In genomic region chr5:114560533-114560936, GRCm38 (mm10) we compare ENCODE assay signal across 9 mouse cellular contexts. TPM values are rescaled to one million over a fixed set of nuclear protein-coding genes. Genes with fewer than 3 reads are reported as not detected.
DNase-seq lines count a peak whose midpoint lies in the region; ATAC-seq lines count a peak whose summit lies in the region.
"Had no signal": no experiment of that assay in that cellular context is flagged by ENCODE, and none has a peak within 500 bp of the region (broad histone marks: within the 10 kb centered on the region; RNA-seq: fewer than 3 reads in every experiment).

No protein-coding gene starts in this region.

- peaks cover 3% of the 10 kb centered on the region; the same call in 1 of the 2 replicates for H3K27me3 ChIP-seq in forebrain, embryonic 15.5 days
- peaks cover 5% of the 10 kb centered on the region; the same call in 1 of the 2 replicates for H3K27me3 ChIP-seq in forebrain, embryonic 13.5 days
- no peaks in the 10 kb centered on the region for H3K27me3 ChIP-seq in intestine, embryonic 15.5 days (replicated peaks)
- no peaks in the 10 kb centered on the region for H3K27me3 ChIP-seq in stomach, embryonic 16.5 days (ENCODE audit: control insufficient read depth, insufficient read depth, low read length)

- peaks cover 8% of the 10 kb centered on the region; the same call in 1 of the 2 replicates for H3K4me1 ChIP-seq in forebrain, embryonic 15.5 days
- peaks cover 12% of the 10 kb centered on the region for H3K4me1 ChIP-seq in forebrain, embryonic 13.5 days
- H3K4me1 ChIP-seq in intestine, embryonic 15.5 days (replicated peaks), result peaks cover 27% of the 10 kb centered on the region
- H3K4me1 ChIP-seq in stomach, embryonic 16.5 days (ENCODE audit: control insufficient read depth, insufficient read depth, low read length), result peaks cover 18% of the 10 kb centered on the region

- H3K27ac ChIP-seq in forebrain, embryonic 15.5 days (replicated peaks), result no peak overlapping the region
- H3K27ac ChIP-seq in forebrain, embryonic 13.5 days, result no peak overlapping the region
- H3K27ac ChIP-seq in intestine, embryonic 15.5 days, result peak overlapping the region; percentile 77
- peak overlapping the region; percentile 70 for H3K27ac ChIP-seq in stomach, embryonic 16.5 days (ENCODE audit: low read length)

- H3K9ac ChIP-seq in forebrain, embryonic 15.5 days (replicated peaks), result no peak overlapping the region
- H3K9ac ChIP-seq in forebrain, embryonic 13.5 days, result no peak overlapping the region
- no peak overlapping the region for H3K9ac ChIP-seq in intestine, embryonic 15.5 days
- H3K9ac ChIP-seq in stomach, embryonic 16.5 days (ENCODE audit: low read length), result no peak overlapping the region

- H3K36me3 ChIP-seq in forebrain, embryonic 15.5 days, result no peaks in the 10 kb centered on the region
- H3K36me3 ChIP-seq in forebrain, embryonic 13.5 days (ENCODE audit: poor library complexity, severe bottlenecking), result no peaks in the 10 kb centered on the region
- no peaks in the 10 kb centered on the region for H3K36me3 ChIP-seq in intestine, embryonic 15.5 days
- no peaks in the 10 kb centered on the region for H3K36me3 ChIP-seq in stomach, embryonic 16.5 days (ENCODE audit: control insufficient read depth, insufficient read depth, low read length)

- no peaks in the 10 kb centered on the region for H3K9me3 ChIP-seq in forebrain, embryonic 15.5 days
- H3K9me3 ChIP-seq in forebrain, embryonic 13.5 days (replicated peaks), result no peaks in the 10 kb centered on the region; the same call in 1 of the 2 replicates
- peaks cover 4% of the 10 kb centered on the region; the same call in 1 of the 2 replicates for H3K9me3 ChIP-seq in intestine, embryonic 15.5 days
- peaks cover 5% of the 10 kb centered on the region; the same call in 1 of the 2 replicates for H3K9me3 ChIP-seq in stomach, embryonic 16.5 days (replicated peaks; ENCODE audit: control insufficient read depth, low read length)

- WGBS in forebrain, embryonic 15.5 days, result 15% methylated on average over 9 of the region's 9 CpGs
- WGBS in forebrain, embryonic 13.5 days, result 16% methylated on average over 8 of the region's 9 CpGs
- WGBS in intestine, embryonic 15.5 days, result 13% methylated on average over 9 of the region's 9 CpGs
- 11% methylated on average over 9 of the region's 9 CpGs for WGBS in stomach, embryonic 16.5 days

- 0 out of 2 replicates have a peak, but pooled peaks have one; percentile 26 for ATAC-seq in forebrain, embryonic 15.5 days (replicated peaks)
- no peak for ATAC-seq in forebrain, embryonic 13.5 days
- ATAC-seq in intestine, embryonic 15.5 days, result peak; percentile 67
- peak; percentile 72 for ATAC-seq in stomach, embryonic 16.5 days (ENCODE audit: insufficient read depth, low FRiP score)

- H3K4me3 ChIP-seq in forebrain, embryonic 15.5 days, result no peak overlapping the region
- H3K4me3 ChIP-seq in forebrain, embryonic 13.5 days, result no peak overlapping the region
- no peak overlapping the region for H3K4me3 ChIP-seq in intestine, embryonic 15.5 days (replicated peaks)
- H3K4me3 ChIP-seq in stomach, embryonic 16.5 days (replicated peaks; ENCODE audit: low read length), result no peak overlapping the region

- no peak overlapping the region for H3K4me2 ChIP-seq in forebrain, embryonic 15.5 days (replicated peaks)
- no peak overlapping the region for H3K4me2 ChIP-seq in forebrain, embryonic 13.5 days
- H3K4me2 ChIP-seq in intestine, embryonic 15.5 days (replicated peaks), result peak overlapping the region; percentile 44
- peak overlapping the region; percentile 19; the same call in 1 of the 2 replicates for H3K4me2 ChIP-seq in stomach, embryonic 16.5 days (ENCODE audit: low read depth, low read length)

- DNase-seq in retina, postnatal 1 day, result peak; percentile 73
- no peak for DNase-seq in retina, embryonic 14.5 days (ENCODE audit: low spot score)
- DNase-seq in cerebellum, postnatal 4 days (ENCODE audit: low spot score in 2 of 2), result no peak
- no peak for DNase-seq in layer of hippocampus, adult 8-10 months (ENCODE audit: low spot score in 2 of 2)
- DNase-seq: gastrocnemius, postnatal 14 days had no signal

RNA-seq across cellular contexts. Expression of gene Fam222a, which starts 7.3 kb away (rescaled TPM):
- polyA plus RNA-seq in forebrain, embryonic 15.5 days (2015; fragmentation: Nextera tagmentation; extraction: Ambion mirVana), result 5.2 and 5.6 TPM in 2 replicates
- polyA plus RNA-seq in forebrain, embryonic 13.5 days (2015; fragmentation: Nextera tagmentation; extraction: Ambion mirVana), result 4.8 and 4.9 TPM in 2 replicates
- 5.1 and 6.2 TPM in 2 replicates for polyA plus RNA-seq in intestine, embryonic 15.5 days (2015; fragmentation: Nextera tagmentation; extraction: Ambion mirVana)
- 1.4 and 1.6 TPM in 2 replicates for polyA plus RNA-seq in stomach, embryonic 16.5 days (2015; fragmentation: Nextera tagmentation; extraction: Ambion mirVana)
- 1 to 10 TPM; 4.9 to 7.2 (median 6.7) TPM for total RNA-seq in layer of hippocampus, adult 8-10 months (2022)

Comparison
In these comparisons a context has a peak if more than half of its experiments do, and no peak if none do; other contexts are left out.
1. H3K27ac ChIP-seq: peak in intestine, embryonic 15.5 days (single experiment) and stomach, embryonic 16.5 days (single experiment); none in forebrain, embryonic 15.5 days (single experiment) and forebrain, embryonic 13.5 days (single experiment).
2. H3K4me2 ChIP-seq: peak in intestine, embryonic 15.5 days (single experiment) and stomach, embryonic 16.5 days (single experiment); none in forebrain, embryonic 15.5 days (single experiment) and forebrain, embryonic 13.5 days (single experiment).